Mouse (Mus musculus) limb, embryonic 14.5 days (tissue): Measurements from ENCODE around the gene Dlg2. TPM values are rescaled to one million over a fixed set of nuclear protein-coding genes. Genes with fewer than 3 reads are reported as not detected.

Source experiments
- ATAC-seq: fragments of 200-750 bp; cut with Nextera tagmentation; 2 replicates; pipeline ENCODE4 v1.8.0; 2017; ENCODE audit warnings: low read depth, moderate number of reproducible peaks, moderate TSS enrichment; ENCODE audit not compliant: low FRiP score
- DNase-seq: peaks from one replicate; pipeline ENCODE4 v3.0.0-alpha.2; 2015; ENCODE audit warnings: low spot score
- H3K27ac ChIP-seq: fragments of 300-500 bp; sonication (generic); replicated peaks from 2 replicates; pipeline ENCODE4 v1.5.1; 2014; ENCODE audit warnings: low read depth, mild to moderate bottlenecking, low read length, moderate library complexity, mixed read lengths
- H3K27me3 ChIP-seq: fragments of 300-500 bp; sonication (generic); 2 replicates; pipeline ENCODE4 v1.6.1; 2014; ENCODE audit warnings: low read length, mixed read lengths; ENCODE audit not compliant: control insufficient read depth, insufficient read depth
- H3K36me3 ChIP-seq: fragments of 300-500 bp; sonication (generic); 2 replicates; pipeline ENCODE4 v1.6.1; 2014; ENCODE audit warnings: mild to moderate bottlenecking, low read length, moderate library complexity, mixed read lengths; ENCODE audit not compliant: control insufficient read depth, insufficient read depth
- H3K4me1 ChIP-seq: fragments of 300-500 bp; sonication (generic); 2 replicates; pipeline ENCODE4 v1.6.1; 2014; ENCODE audit warnings: antibody characterized with exemption, low read length, mixed read lengths; ENCODE audit not compliant: control insufficient read depth, insufficient read depth
- H3K4me2 ChIP-seq: fragments of 300-500 bp; sonication (generic); replicated peaks from 2 replicates; pipeline ENCODE4 v1.6.1; 2014; ENCODE audit warnings: low read depth, mild to moderate bottlenecking, low read length, moderate library complexity; ENCODE audit not compliant: severe bottlenecking
- H3K4me3 ChIP-seq: fragments of 300-500 bp; sonication (generic); replicated peaks from 2 replicates; pipeline ENCODE4 v1.5.1; 2014; ENCODE audit warnings: low read length
- H3K9ac ChIP-seq: fragments of 300-500 bp; sonication (generic); 2 replicates; pipeline ENCODE4 v1.6.1; 2014; ENCODE audit warnings: mild to moderate bottlenecking, low read depth, low read length, moderate library complexity; ENCODE audit not compliant: severe bottlenecking
- H3K9me3 ChIP-seq: fragments of 300-500 bp; sonication (generic); 2 replicates; pipeline ENCODE4 v1.6.1; 2016; ENCODE audit warnings: low read length; ENCODE audit not compliant: control insufficient read depth
- POLR2A ChIP-seq: fragments of 200-500 bp; IDR thresholded peaks from 2 replicates; pipeline ENCODE4 v1.8.0; 2012; ENCODE audit warnings: inconsistent platforms, mild to moderate bottlenecking, moderate library complexity, borderline replicate concordance; ENCODE audit not compliant: insufficient read depth, insufficient read length; ENCODE audit errors: extremely low read depth
- WGBS: fragments of 180-500 bp; shearing (Covaris S2); extraction: QIAGEN DNeasy Blood & Tissue Kit; methylation state at CpG from one replicate; pipeline ENCODE4 v1.1.7; 2014; 5-methylcytosine and 5-hydroxymethylcytosine counted together
- polyA plus RNA-seq, 2 experiments: library from polyadenylated mRNA; depleted of rRNA in 1 of 2; stranded (reverse) in 1 of 2; unstranded in 1 of 2; fragments of >200 nt; fragmentation: Nextera tagmentation in 1 of 2; extraction: Ambion mirVana in 1 of 2; gene quantifications; 2 replicates each; pipeline versions ENCODE4 v1.2.1 to v1.2.3; 2012 to 2014

Gene Dlg2
- polyA plus RNA-seq, 2 experiments, result 4.6 to 7.3 TPM

- Histone ChIP-seq H3K27me3 (no peaks in the 10 kb centered on the region), H3K4me3 (no peak overlapping the region), H3K36me3 (no peaks in the 10 kb centered on the region), H3K27ac (no peak overlapping the region), H3K4me1 (no peaks in the 10 kb centered on the region), H3K4me2 (no peak overlapping the region), H3K9ac (no peak overlapping the region), H3K9me3 (no peaks in the 10 kb centered on the region)
- no peak for TF ChIP-seq POLR2A
- no peak for ATAC-seq
- 50% methylated on average over 1 of the region's 1 CpGs for WGBS
- no peak for DNase-seq
Measured at GRCm38 (mm10) chr7:91818004-91818403, 1341.5 kb downstream of the Dlg2 start.

DNA sequence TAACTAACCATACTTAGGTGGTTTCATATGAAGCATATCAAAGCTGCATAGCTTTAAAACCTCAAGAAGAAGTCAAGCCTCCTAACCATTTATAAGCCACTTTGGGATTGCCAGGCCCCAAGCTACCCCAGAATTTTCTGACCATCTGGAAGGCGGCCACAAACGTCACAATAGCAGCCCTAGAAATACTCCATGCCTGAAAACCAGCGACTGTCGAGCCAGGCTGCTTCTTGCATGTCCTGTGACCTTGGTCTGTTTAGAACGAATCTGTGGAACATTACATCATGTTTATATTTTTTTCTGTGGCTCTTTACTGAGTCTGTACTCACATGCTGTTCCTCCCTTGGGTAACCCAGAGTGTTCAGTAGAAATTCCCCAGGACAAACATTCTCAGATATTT, 1355.7 kb downstream of the Dlg2 start:
- ATAC-seq (no peak), DNase-seq (no peak)
- WGBS, result 53% methylated on average over 5 of the region's 5 CpGs
- Histone ChIP-seq H3K27ac (no peak overlapping the region), H3K9me3 (no peaks in the 10 kb centered on the region), H3K4me2 (no peak overlapping the region), H3K36me3 (no peaks in the 10 kb centered on the region), H3K4me1 (no peaks in the 10 kb centered on the region), H3K27me3 (no peaks in the 10 kb centered on the region), H3K9ac (no peak overlapping the region), H3K4me3 (no peak overlapping the region)
- no peak for TF ChIP-seq POLR2A

- no peaks in the 10 kb centered on the region for H3K36me3 ChIP-seq
- 14% methylated on average over 1 of the region's 1 CpGs for WGBS
- ATAC-seq, result no peak
- H3K9ac ChIP-seq, result no peak overlapping the region
- no peaks in the 10 kb centered on the region for H3K27me3 ChIP-seq
- no peak overlapping the region for H3K4me3 ChIP-seq
- H3K9me3 ChIP-seq, result no peaks in the 10 kb centered on the region
- H3K4me1 ChIP-seq, result no peaks in the 10 kb centered on the region
- no peak overlapping the region for H3K4me2 ChIP-seq
- no peak overlapping the region for H3K27ac ChIP-seq
- no peak for TF ChIP-seq POLR2A
- DNase-seq, result no peak
Measured at GRCm38 (mm10) chr7:91845723-91846122, 1369.3 kb downstream of the Dlg2 start.

DNA sequence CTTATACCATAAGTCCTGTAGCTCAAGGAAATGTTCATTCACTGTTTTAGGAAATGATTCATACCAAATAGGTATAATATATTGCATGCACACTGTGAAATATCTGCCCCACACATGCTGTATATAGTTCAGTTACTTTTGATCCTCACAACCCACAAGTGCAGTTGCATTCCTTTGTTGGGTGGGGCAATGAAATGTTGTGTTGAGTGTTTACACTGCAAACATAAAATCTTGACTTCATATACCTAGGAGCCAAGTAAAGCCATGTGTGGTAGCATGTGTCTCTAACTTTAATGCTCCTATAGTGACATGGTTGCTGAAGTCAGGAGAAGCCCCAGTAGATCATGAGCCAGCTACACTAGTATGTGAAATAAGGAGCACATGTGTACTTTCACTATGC, 1372.9 kb downstream of the Dlg2 start:
- H3K4me3 ChIP-seq, result no peak overlapping the region
- H3K9ac ChIP-seq, result no peak overlapping the region
- H3K4me2 ChIP-seq, result no peak overlapping the region
- ATAC-seq (no peak), DNase-seq (no peak)
- no peaks in the 10 kb centered on the region for H3K27me3 ChIP-seq
- H3K9me3 ChIP-seq, result no peaks in the 10 kb centered on the region
- no peak overlapping the region for H3K27ac ChIP-seq
- TF ChIP-seq POLR2A, result no peak
- H3K4me1 ChIP-seq, result no peaks in the 10 kb centered on the region
- H3K36me3 ChIP-seq, result no peaks in the 10 kb centered on the region

DNA sequence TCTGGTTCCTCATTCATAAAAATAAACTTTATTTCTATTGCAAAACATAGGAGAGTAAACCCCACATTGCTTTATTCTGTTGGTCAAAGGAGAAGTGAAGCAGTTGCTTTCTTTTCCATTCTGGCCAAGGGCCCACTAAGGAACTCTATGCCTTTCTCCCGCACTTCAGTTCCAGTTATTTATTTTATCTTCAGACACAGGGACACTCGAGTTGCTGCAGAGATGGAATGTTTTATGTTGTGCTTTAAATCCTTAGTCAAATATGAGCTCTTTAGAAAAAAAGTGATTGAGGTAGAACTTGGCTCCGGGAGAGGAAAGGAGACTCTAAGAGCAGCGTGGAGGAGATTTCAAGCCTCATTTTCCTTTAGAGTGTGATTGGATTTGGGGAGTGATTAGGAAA, 1377.2 kb downstream of the Dlg2 start:
- WGBS, result 69% methylated on average over 4 of the region's 4 CpGs
- Histone ChIP-seq H3K4me2 (no peak overlapping the region), H3K27ac (no peak overlapping the region), H3K4me1 (no peaks in the 10 kb centered on the region), H3K9ac (no peak overlapping the region), H3K4me3 (no peak overlapping the region), H3K36me3 (no peaks in the 10 kb centered on the region), H3K9me3 (no peaks in the 10 kb centered on the region), H3K27me3 (no peaks in the 10 kb centered on the region)
- ATAC-seq (no peak), DNase-seq (no peak)
- no peak for TF ChIP-seq POLR2A

DNA sequence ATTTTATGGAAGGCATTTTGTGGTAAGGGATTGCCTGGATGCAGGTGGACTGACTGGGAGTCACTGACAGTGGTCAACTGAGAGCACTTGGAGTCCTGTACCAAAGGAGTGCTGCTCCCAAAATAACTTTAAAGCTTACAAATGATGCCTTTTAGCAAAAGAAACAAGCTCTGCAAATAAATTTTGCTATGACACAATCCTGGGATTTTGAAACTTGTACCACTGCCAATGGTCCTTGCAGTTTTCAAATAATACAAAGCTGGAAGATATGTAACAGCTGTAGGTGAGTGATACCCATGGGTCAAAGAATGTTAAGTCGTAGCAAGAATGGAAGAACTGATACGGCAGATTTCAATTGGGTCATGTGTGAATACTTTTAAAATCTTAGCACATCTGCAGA, 1380.5 kb downstream of the Dlg2 start:
- TF ChIP-seq POLR2A, result no peak
- no peak overlapping the region for H3K4me2 ChIP-seq
- H3K9me3 ChIP-seq, result no peaks in the 10 kb centered on the region
- 74% methylated on average over 2 of the region's 2 CpGs for WGBS
- H3K36me3 ChIP-seq, result no peaks in the 10 kb centered on the region
- H3K4me3 ChIP-seq, result no peak overlapping the region
- no peaks in the 10 kb centered on the region for H3K4me1 ChIP-seq
- DNase-seq (no peak), ATAC-seq (no peak)
- H3K9ac ChIP-seq, result no peak overlapping the region
- H3K27me3 ChIP-seq, result no peaks in the 10 kb centered on the region
- H3K27ac ChIP-seq, result no peak overlapping the region
